Mouse (Mus musculus): ENCODE measurements around the gene Myh3. TPM values are rescaled to one million over a fixed set of nuclear protein-coding genes. Genes with fewer than 3 reads are reported as not detected.

Gene Myh3
- polyA plus RNA-seq, 2 experiments = 0.06 TPM

GRCm38 (mm10) chr11:67093201-67093600 is 15.1 kb downstream of the Myh3 start:
- no peaks in the 10 kb centered on the region for H3K9me3 ChIP-seq (ENCODE audit: control insufficient read depth, low read length)
- no peak overlapping the region for H3K4me2 ChIP-seq (ENCODE audit: low read depth)
- H3K36me3 ChIP-seq (replicated peaks; ENCODE audit: control insufficient read depth, insufficient read depth, low read depth) = no peaks in the 10 kb centered on the region
- no peaks in the 10 kb centered on the region for H3K4me1 ChIP-seq (replicated peaks; ENCODE audit: control insufficient read depth in 2 of 2, insufficient read depth in 2 of 2, low read length in 1 of 2)
- TF ChIP-seq EP300 (IDR thresholded peaks at IDR 0.05; ENCODE audit: low read depth) (no peak), CTCF (IDR thresholded peaks at IDR 0.05; ENCODE audit: low read depth) (no peak)
- 52% methylated on average over 9 of the region's 9 CpGs for WGBS (ENCODE audit: insufficient replicate concordance)
- ATAC-seq (ENCODE audit: insufficient read depth) (no peak), DNase-seq (ENCODE audit: low read depth in 3 of 3, low spot score in 3 of 3) (no peak)
- H3K27ac ChIP-seq = no peak overlapping the region
- H3K9ac ChIP-seq (replicated peaks) = no peak overlapping the region
- H3K27me3 ChIP-seq (ENCODE audit: control insufficient read depth, insufficient read depth, low read length) = no peaks in the 10 kb centered on the region
- H3K4me3 ChIP-seq (ENCODE audit: insufficient read depth in 1 of 2, low read depth in 2 of 2, low read length in 2 of 2) = no peak overlapping the region

GRCm38 (mm10) chr11:67093652-67094051 is 15.6 kb downstream of the Myh3 start:
- 83% methylated on average over 5 of the region's 5 CpGs for WGBS (ENCODE audit: insufficient replicate concordance)
- Histone ChIP-seq H3K36me3 (replicated peaks; ENCODE audit: control insufficient read depth, insufficient read depth, low read depth) (no peaks in the 10 kb centered on the region), H3K4me1 (replicated peaks; ENCODE audit: control insufficient read depth in 2 of 2, insufficient read depth in 2 of 2, low read length in 1 of 2) (no peaks in the 10 kb centered on the region), H3K9ac (replicated peaks) (no peak overlapping the region), H3K4me3 (ENCODE audit: insufficient read depth in 1 of 2, low read depth in 2 of 2, low read length in 2 of 2) (no peak overlapping the region), H3K9me3 (ENCODE audit: control insufficient read depth, low read length) (no peaks in the 10 kb centered on the region), H3K4me2 (ENCODE audit: low read depth) (no peak overlapping the region), H3K27ac (no peak overlapping the region), H3K27me3 (ENCODE audit: control insufficient read depth, insufficient read depth, low read length) (no peaks in the 10 kb centered on the region)
- no peak for TF ChIP-seq EP300 (IDR thresholded peaks at IDR 0.05; ENCODE audit: low read depth)
- no peak for TF ChIP-seq CTCF (IDR thresholded peaks at IDR 0.05; ENCODE audit: low read depth)
- ATAC-seq (ENCODE audit: insufficient read depth) (no peak), DNase-seq (ENCODE audit: low read depth in 3 of 3, low spot score in 3 of 3) (no peak)

DNA sequence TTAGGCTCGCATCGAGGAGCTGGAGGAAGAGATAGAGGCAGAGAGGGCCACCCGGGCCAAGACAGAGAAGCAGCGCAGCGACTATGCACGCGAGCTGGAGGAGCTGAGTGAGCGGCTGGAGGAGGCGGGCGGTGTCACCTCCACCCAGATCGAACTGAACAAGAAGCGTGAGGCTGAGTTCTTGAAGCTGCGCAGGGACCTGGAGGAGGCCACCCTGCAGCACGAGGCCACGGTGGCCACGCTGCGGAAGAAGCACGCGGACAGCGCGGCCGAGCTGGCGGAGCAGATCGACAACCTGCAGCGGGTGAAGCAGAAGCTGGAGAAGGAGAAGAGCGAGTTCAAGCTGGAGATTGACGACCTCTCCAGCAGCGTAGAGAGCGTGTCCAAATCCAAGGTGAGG is 16.4 kb downstream of the Myh3 start:
- TF ChIP-seq CTCF (IDR thresholded peaks at IDR 0.05; ENCODE audit: low read depth) (no peak), EP300 (IDR thresholded peaks at IDR 0.05; ENCODE audit: low read depth) (no peak)
- Histone ChIP-seq H3K27me3 (ENCODE audit: control insufficient read depth, insufficient read depth, low read length) (no peaks in the 10 kb centered on the region), H3K4me3 (ENCODE audit: insufficient read depth in 1 of 2, low read depth in 2 of 2, low read length in 2 of 2) (no peak overlapping the region), H3K4me2 (ENCODE audit: low read depth) (no peak overlapping the region), H3K9me3 (ENCODE audit: control insufficient read depth, low read length) (no peaks in the 10 kb centered on the region), H3K4me1 (replicated peaks; ENCODE audit: control insufficient read depth in 2 of 2, insufficient read depth in 2 of 2, low read length in 1 of 2) (no peaks in the 10 kb centered on the region), H3K36me3 (replicated peaks; ENCODE audit: control insufficient read depth, insufficient read depth, low read depth) (no peaks in the 10 kb centered on the region), H3K27ac (no peak overlapping the region), H3K9ac (replicated peaks) (no peak overlapping the region)
- no peak for ATAC-seq (ENCODE audit: insufficient read depth)
- WGBS (ENCODE audit: insufficient replicate concordance) = 54% methylated on average over 29 of the region's 29 CpGs
- no peak for DNase-seq (ENCODE audit: low read depth in 3 of 3, low spot score in 3 of 3)

DNA sequence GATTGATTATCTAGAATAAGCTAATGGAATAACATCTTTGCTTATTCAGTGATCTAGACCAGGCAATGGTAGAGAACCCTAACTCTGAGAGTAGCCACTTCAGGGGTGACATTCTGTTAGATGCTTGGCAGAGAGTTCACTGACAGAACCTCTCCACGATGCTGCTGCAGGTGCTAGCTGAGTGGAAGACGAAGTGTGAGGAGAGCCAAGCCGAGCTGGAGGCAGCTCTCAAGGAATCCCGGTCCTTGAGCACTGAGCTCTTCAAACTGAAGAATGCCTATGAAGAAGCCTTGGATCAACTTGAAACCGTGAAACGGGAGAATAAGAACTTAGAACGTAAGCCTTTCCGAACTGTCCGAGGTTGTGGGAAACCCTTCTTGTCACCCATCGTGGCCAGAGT is 19.6 kb downstream of the Myh3 start:
- H3K27ac ChIP-seq = no peak overlapping the region
- H3K27me3 ChIP-seq (ENCODE audit: control insufficient read depth, insufficient read depth, low read length) = no peaks in the 10 kb centered on the region
- H3K4me3 ChIP-seq (ENCODE audit: insufficient read depth in 1 of 2, low read depth in 2 of 2, low read length in 2 of 2) = no peak overlapping the region
- WGBS (ENCODE audit: insufficient replicate concordance) = 70% methylated on average over 10 of the region's 10 CpGs
- ATAC-seq (ENCODE audit: insufficient read depth) (no peak), DNase-seq (ENCODE audit: low read depth in 3 of 3, low spot score in 3 of 3) (no peak)
- TF ChIP-seq CTCF (IDR thresholded peaks at IDR 0.05; ENCODE audit: low read depth) = no peak
- TF ChIP-seq EP300 (IDR thresholded peaks at IDR 0.05; ENCODE audit: low read depth) = no peak
- H3K9me3 ChIP-seq (ENCODE audit: control insufficient read depth, low read length) = no peaks in the 10 kb centered on the region
- no peak overlapping the region for H3K9ac ChIP-seq (replicated peaks)
- no peaks in the 10 kb centered on the region for H3K4me1 ChIP-seq (replicated peaks; ENCODE audit: control insufficient read depth in 2 of 2, insufficient read depth in 2 of 2, low read length in 1 of 2)
- no peak overlapping the region for H3K4me2 ChIP-seq (ENCODE audit: low read depth)
- no peaks in the 10 kb centered on the region for H3K36me3 ChIP-seq (replicated peaks; ENCODE audit: control insufficient read depth, insufficient read depth, low read depth)

GRCm38 (mm10) chr11:67098427-67098826 is 20.3 kb downstream of the Myh3 start:
- H3K36me3 ChIP-seq (replicated peaks; ENCODE audit: control insufficient read depth, insufficient read depth, low read depth) = no peaks in the 10 kb centered on the region
- WGBS (ENCODE audit: insufficient replicate concordance) = 69% methylated on average over 11 of the region's 11 CpGs
- H3K4me2 ChIP-seq (ENCODE audit: low read depth) = no peak overlapping the region
- H3K9me3 ChIP-seq (ENCODE audit: control insufficient read depth, low read length) = no peaks in the 10 kb centered on the region
- DNase-seq (ENCODE audit: low read depth in 3 of 3, low spot score in 3 of 3) = no peak
- ATAC-seq (ENCODE audit: insufficient read depth) = no peak
- H3K4me1 ChIP-seq (replicated peaks; ENCODE audit: control insufficient read depth in 2 of 2, insufficient read depth in 2 of 2, low read length in 1 of 2) = no peaks in the 10 kb centered on the region
- H3K27me3 ChIP-seq (ENCODE audit: control insufficient read depth, insufficient read depth, low read length) = no peaks in the 10 kb centered on the region
- H3K4me3 ChIP-seq (ENCODE audit: insufficient read depth in 1 of 2, low read depth in 2 of 2, low read length in 2 of 2) = no peak overlapping the region
- no peak overlapping the region for H3K9ac ChIP-seq (replicated peaks)
- TF ChIP-seq EP300 (IDR thresholded peaks at IDR 0.05; ENCODE audit: low read depth) (no peak), CTCF (IDR thresholded peaks at IDR 0.05; ENCODE audit: low read depth) (no peak)
- H3K27ac ChIP-seq = no peak overlapping the region

All from liver, embryonic 14.5 days (tissue).